Mouse (Mus musculus) central nervous system, embryonic 11.5 days (tissue): ENCODE results near the gene Hmga1b. TPM values are rescaled to one million over a fixed set of nuclear protein-coding genes. Genes with fewer than 3 reads are reported as not detected.

ENCODE experiments used
- polyA plus RNA-seq: library from polyadenylated mRNA; depleted of rRNA; stranded (reverse); fragments of >200 nt; gene quantifications from 2 replicates; pipeline ENCODE4 v1.2.3, GENCODE M21; 2012; rRNA removed

The Hmga1b gene
- 3.8 and 8.8 TPM in 2 replicates for polyA plus RNA-seq

DNA sequence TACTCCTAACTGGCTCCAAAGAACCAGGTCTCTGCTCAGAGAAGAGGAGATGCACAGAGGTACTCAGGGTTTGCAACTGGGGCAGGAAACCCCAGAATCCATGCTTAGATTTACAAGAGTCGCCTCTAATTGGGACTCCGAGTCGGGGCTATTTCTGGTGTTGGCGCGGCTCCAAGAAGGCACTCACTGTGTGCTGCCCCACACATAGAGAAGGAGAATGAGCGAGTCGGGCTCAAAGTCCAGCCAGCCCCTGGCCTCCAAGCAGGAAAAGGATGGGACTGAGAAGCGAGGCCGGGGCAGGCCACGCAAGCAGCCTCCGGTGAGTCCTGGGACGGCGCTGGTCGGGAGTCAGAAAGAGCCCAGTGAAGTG, at the start of gene Hmga1b:
Hmga1b (plus strand) TSS at position 123 of the 370 bp plus-strand sequence.

DNA sequence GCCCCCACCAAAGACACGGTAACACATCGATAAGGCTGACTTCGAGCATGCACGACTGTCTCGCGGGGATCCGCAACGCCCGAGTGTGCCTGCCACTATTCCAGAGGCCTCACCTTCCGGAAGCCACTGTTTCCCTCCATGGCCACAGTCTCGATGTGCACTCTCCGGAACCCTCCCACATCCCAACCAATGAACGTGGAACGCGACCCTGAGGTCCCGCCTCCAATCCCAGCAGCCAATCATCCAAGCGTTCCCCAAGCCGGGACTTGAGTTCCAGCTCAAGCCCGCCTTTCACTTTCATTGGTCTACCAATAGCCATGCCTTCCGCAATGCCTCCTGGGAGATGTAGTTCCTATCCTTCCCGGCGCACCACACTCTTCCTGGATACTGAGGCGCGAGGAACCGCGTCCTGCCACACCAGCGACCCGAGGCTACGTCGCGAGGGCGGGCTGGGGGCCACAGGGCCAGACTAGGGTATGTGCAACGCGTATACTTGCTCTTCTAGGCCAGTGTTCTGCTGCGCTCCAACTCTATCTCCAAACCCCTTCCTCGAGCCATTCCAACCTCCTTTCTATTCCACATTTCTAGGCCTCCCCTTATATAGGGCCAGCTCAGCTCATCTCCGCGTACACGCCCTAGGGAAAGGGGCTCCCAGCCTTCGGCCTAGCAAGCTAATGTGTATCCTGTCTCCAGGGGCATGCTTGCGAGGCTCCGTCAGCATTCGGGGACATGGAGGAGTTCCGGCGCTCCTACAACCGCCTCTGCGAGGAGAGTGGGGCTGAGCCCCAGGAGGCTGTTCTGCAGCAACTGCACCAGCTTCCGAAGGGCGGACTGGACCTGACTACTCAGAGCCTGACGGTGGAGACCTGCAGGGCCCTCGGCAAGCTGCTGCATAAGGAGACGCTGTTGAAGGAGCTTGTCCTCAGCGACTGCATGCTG, 48.7 kb upstream of the Hmga1b start, which contains the start of the genes Cenpx and Lrrc45:
Cenpx (minus strand) TSS at position 159 of the 939 bp plus-strand sequence.
Lrrc45 (plus strand) TSS at position 346 of the 939 bp plus-strand sequence.

DNA sequence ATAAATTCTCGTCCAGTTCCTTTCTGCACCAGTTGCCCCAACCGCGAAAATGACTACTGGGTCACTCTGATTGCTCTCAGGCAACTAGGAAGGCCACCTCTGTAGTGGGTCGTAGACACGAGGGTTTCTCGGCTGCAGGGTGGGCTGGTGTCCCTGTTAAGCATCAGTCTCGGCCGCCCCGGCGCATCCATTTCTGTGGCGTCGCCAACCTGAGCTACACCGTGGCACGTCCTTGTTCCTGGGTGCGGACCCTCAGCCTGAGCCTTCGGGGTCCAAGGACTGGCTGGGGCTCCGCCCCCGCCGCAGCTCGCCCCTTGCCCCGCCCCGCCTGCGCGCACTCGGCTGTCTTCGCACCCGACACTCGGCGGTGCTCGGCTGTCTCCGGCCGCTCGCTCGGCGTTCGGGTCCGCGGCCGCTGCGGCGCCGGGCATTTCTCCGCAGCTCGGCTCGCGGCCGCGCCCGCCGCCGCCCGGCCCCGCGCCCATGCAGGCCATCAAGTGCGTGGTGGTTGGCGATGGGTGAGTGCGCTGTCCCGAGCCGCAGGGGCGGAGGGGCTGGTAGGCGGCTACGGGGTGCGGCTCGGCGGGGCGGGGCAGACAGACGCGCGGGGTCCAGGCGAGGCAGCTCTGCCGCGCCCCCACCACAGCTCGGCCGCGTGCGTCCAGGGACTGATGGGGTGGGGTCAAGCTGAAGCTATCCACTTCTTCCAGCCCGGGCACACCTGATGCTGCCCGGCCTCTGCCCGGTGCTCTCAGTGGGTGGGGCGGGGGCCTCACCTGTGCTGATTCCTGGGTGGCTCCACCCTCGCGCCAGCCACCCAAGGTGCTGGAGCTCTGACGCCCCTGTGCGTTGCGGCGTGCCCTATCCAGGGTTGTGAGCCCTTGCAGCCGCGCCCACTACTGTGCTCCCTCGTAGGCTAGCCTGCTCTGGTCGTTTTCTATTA, 41.2 kb upstream of the Hmga1b start, which contains the start of gene Rac3:
Rac3 (plus strand) TSS at position 347 of the 943 bp plus-strand sequence.

DNA sequence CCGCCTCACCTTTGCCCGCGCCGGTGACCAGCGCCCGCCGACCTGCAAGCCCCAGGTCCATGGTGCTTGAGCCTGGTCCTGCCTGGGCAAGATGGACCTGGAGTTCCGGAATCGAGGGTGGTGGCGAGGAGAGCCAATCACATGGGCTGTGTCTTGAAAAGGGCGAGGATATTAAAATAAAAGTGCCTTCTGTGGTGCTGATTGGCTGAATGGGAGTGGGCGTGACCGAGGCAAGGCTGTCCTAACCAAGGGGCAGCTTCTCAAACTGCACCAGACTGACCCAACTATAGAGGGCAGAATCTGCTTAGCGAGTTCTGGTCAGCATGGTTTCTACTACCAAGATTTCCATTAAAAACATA, 35.4 kb upstream of the Hmga1b start, which contains the start of gene Dcxr:
Dcxr (minus strand) TSS at position 113 of the 359 bp plus-strand sequence.

DNA sequence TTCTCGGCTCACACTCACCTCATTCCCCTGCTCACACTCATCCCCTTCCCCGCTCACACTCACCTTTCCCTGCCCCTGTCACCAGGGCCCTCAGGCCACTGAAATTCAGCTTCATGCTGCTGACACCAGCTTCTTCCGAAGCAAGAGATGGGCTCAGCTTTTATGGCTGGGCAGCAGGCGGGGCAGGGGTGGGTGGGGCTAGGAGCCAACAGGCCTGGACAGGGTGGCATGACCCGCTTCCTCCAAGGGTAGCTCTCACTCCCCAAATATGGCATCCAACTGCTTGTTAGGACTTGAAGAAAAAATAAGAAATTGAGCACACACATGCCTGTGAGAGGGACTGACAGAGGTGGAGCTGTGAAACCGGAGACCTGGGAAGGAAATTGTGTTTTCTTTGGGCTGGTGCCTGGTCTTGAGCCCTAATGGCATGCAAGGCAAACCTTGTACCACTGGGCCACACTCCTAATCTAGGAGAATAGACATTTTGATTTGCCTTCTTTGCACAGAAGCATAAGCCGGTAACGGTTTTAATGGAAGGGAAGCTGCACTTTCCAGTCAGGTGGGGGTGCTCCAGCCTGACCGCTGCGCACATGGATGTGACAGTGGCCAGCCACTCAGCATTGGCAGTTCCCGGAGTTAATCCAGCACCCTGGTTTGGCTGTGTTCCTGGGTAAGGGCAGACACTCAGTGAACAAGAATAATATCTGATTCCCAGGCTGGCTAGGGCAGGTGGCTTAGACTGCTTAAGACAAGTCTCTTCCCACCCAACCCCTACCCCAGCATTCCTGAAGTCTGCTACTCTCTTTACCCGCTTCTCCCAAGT, 30.5 kb upstream of the Hmga1b start, which contains the start of gene Cbr2:
Cbr2 (minus strand) TSS at position 257 of the 823 bp plus-strand sequence.

DNA sequence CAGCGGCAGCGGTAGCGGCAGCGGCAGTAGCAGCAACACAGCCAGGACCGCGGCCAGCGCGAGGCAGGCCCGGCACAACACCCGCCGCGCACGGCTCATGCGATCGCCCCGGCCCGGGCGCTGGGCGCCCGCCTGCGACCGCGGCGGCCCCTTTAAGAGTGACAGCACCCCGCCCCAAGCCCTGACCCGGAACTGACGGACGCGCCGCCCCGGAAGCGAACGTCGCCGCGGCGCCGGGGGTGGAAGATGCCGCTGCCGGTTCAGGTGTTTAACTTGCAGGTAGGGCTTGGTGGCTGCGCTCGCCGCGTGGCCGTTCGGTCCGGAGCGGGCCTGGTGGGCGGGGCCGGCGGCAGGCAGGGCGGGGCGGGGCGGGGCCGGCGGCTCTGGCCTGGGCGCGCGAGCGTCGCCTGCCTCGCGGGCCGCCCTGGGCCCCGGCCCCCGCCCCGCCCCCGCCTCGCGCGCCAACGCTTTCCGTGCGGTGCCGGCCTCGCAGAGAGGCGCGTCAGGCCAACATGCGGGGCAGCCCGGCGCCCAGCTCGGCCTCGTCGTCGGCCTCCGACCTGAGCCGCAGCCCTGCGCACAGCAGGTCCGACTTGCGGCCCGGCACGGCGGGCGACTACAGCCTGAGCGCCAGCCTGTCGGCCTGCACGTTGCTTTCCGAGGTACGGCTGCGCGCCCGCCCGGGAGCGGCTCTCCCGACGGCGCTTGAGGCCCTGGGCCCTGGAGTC, 21.6 kb downstream of the Hmga1b start, which contains the start of the genes Rfng and Gps1:
Rfng (minus strand) TSS at position 144 of the 728 bp plus-strand sequence.
Gps1 (plus strand) TSS at position 209 of the 728 bp plus-strand sequence.

DNA sequence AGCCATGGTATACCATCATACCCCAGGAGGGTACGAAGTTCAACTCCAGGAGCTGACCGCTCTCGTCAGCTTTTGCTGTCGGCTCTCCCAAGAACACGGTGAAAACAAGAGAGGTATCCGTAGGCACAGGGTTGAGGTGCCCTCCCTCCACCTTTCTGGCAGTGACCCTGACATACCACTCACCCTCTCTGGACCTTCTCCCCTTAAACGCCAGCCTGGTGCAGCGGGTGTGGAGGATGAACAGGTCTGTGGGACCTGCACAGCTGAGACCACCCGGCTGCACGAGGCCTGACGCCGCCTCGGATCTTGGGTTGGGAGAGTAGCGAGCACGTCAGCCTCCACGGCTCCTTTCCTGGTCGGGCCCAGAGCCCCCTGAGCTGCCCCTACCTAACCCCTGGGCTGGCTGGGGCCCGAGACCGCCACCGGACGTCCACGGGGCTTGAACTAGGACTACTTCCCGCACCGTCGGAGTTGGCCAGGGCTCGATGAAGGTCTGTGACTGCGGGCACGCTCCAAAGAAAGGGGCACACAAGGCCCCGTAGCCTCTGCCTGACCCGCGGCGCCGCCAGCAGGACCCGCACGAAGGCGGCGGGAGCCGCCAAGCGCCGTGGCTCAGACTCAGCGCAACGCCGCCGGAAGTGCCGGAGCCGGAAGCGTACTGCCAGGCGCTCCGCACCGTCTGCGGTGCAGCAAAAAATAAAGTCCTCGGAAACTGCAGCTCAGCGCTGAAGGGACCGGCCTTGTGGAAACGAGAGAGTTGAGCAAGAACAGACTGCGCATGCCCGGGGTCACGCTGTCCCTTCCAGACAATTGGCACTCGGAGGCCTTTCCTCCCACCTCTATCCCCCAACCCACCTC, 33.4 kb downstream of the Hmga1b start, which contains the start of gene Dus1l:
Dus1l (minus strand) TSS at position 648 of the 858 bp plus-strand sequence.

Other genes starting within 250 kb of the Hmga1b start
- gene Gcgr, start 232.1 kb upstream of the Hmga1b start, polyA plus RNA-seq: 1.2 and 1.7 TPM in 2 replicates
- 164 and 177 TPM in 2 replicates for gene Mcrip1, start 213.1 kb upstream of the Hmga1b start, polyA plus RNA-seq
- not detected in 2 replicates for gene Ppp1r27, start 211.7 kb upstream of the Hmga1b start, polyA plus RNA-seq
- 365 and 391 TPM in 2 replicates for gene P4hb, start 189.5 kb upstream of the Hmga1b start, polyA plus RNA-seq
- gene Arhgdia, start 181.2 kb upstream of the Hmga1b start, polyA plus RNA-seq: 303 and 501 TPM in 2 replicates
- 300 and 546 TPM in 2 replicates for gene Alyref, start 164.4 kb upstream of the Hmga1b start, polyA plus RNA-seq
- 138 and 143 TPM in 2 replicates for gene Anapc11, start 164.4 kb upstream of the Hmga1b start, polyA plus RNA-seq
- 1.4 TPM in 2 replicates for gene Npb, start 154.3 kb upstream of the Hmga1b start, polyA plus RNA-seq
- 132 and 188 TPM in 2 replicates for gene Pcyt2, start 144.9 kb upstream of the Hmga1b start, polyA plus RNA-seq
- gene Sirt7, start 137.6 kb upstream of the Hmga1b start, polyA plus RNA-seq: 44.4 and 107 TPM in 2 replicates
- 42.7 and 60.6 TPM in 2 replicates for gene Mafg, start 129.2 kb upstream of the Hmga1b start, polyA plus RNA-seq
- 13.8 and 25.2 TPM in 2 replicates for gene Pycr1, start 119.0 kb upstream of the Hmga1b start, polyA plus RNA-seq
- 0.08 and 0.26 TPM in 2 replicates for gene Myadml2, start 114.6 kb upstream of the Hmga1b start, polyA plus RNA-seq
- gene Notum, start 101.6 kb upstream of the Hmga1b start, polyA plus RNA-seq: 2.2 and 5.1 TPM in 2 replicates
- gene Aspscr1, start 89.8 kb upstream of the Hmga1b start, polyA plus RNA-seq: 69.8 and 105 TPM in 2 replicates
- 49.4 and 73.3 TPM in 2 replicates for gene Cenpx, start 49.1 kb upstream of the Hmga1b start, polyA plus RNA-seq
- 68.5 and 84.3 TPM in 2 replicates for gene Lrrc45, start 48.9 kb upstream of the Hmga1b start, polyA plus RNA-seq
- gene Rac3, start 41.3 kb upstream of the Hmga1b start, polyA plus RNA-seq: 63.0 and 69.7 TPM in 2 replicates
- 11.3 and 14.7 TPM in 2 replicates for gene Dcxr, start 35.5 kb upstream of the Hmga1b start, polyA plus RNA-seq
- gene Cbr2, start 30.7 kb upstream of the Hmga1b start, polyA plus RNA-seq: 0.55 and 2.0 TPM in 2 replicates
- gene Rfng, start 21.4 kb downstream of the Hmga1b start, polyA plus RNA-seq: 41.7 and 45.5 TPM in 2 replicates
- gene Gps1, start 21.5 kb downstream of the Hmga1b start, polyA plus RNA-seq: 169 and 233 TPM in 2 replicates
- 52.1 and 79.3 TPM in 2 replicates for gene Dus1l, start 33.6 kb downstream of the Hmga1b start, polyA plus RNA-seq
- 227 and 256 TPM in 2 replicates for gene Fasn, start 61.8 kb downstream of the Hmga1b start, polyA plus RNA-seq
- 6.2 and 6.9 TPM in 2 replicates for gene Ccdc57, start 170.1 kb downstream of the Hmga1b start, polyA plus RNA-seq
- gene Slc16a3, start 185.7 kb downstream of the Hmga1b start, polyA plus RNA-seq: 41.4 and 41.9 TPM in 2 replicates
- gene Csnk1d, start 228.5 kb downstream of the Hmga1b start, polyA plus RNA-seq: 140 and 150 TPM in 2 replicates